Mouse (Mus musculus) kidney, postnatal 0 days (tissue): ENCODE measurements around the gene Ppm1l. TPM values are rescaled to one million over a fixed set of nuclear protein-coding genes. Genes with fewer than 3 reads are reported as not detected.
A peak's percentile ranks its signal among the peaks of the same experiment; 100 is the strongest.

Experiments used
- ATAC-seq: fragments of 200-750 bp; cut with Nextera tagmentation; replicated peaks from 2 replicates; pipeline ENCODE4 v1.8.0; 2017; ENCODE audit warnings: low read depth, moderate number of reproducible peaks, moderate TSS enrichment, moderate library complexity; ENCODE audit not compliant: low FRiP score
- DNase-seq: peaks from one replicate; pipeline ENCODE4 v3.0.0-alpha.2; 2016; ENCODE audit warnings: low spot score
- H3K27ac ChIP-seq: fragments of 300-500 bp; sonication (generic); 2 replicates; pipeline ENCODE4 v1.5.1; 2014; ENCODE audit warnings: mild to moderate bottlenecking
- H3K27me3 ChIP-seq: fragments of 300-500 bp; sonication (generic); 2 replicates; pipeline ENCODE4 v1.6.1; 2014; ENCODE audit warnings: low read length, mixed read lengths; ENCODE audit not compliant: insufficient read depth
- H3K36me3 ChIP-seq: fragments of 300-500 bp; sonication (generic); 2 replicates; pipeline ENCODE4 v1.6.1; 2014; ENCODE audit warnings: low read length, mixed read lengths; ENCODE audit not compliant: insufficient read depth
- H3K4me1 ChIP-seq: fragments of 300-500 bp; sonication (generic); replicated peaks from 2 replicates; pipeline ENCODE4 v1.6.1; 2014; ENCODE audit warnings: antibody characterized with exemption, low read length, mixed read lengths; ENCODE audit not compliant: insufficient read depth
- H3K4me2 ChIP-seq: fragments of 300-500 bp; sonication (generic); 2 replicates; pipeline ENCODE4 v1.6.1; 2014; ENCODE audit warnings: mild to moderate bottlenecking, low read length, moderate library complexity, mixed read lengths
- H3K4me3 ChIP-seq: fragments of 300-500 bp; sonication (generic); replicated peaks from 2 replicates; pipeline ENCODE4 v1.5.1; 2014; ENCODE audit warnings: low read depth, low read length
- H3K9ac ChIP-seq: fragments of 300-500 bp; sonication (generic); 2 replicates; pipeline ENCODE4 v1.6.1; 2014; ENCODE audit warnings: low read depth, low read length
- H3K9me3 ChIP-seq: fragments of 300-500 bp; sonication (generic); replicated peaks from 2 replicates; pipeline ENCODE4 v1.6.1; 2016; ENCODE audit warnings: low read length, inconsistent platforms, mixed read lengths
- CTCF ChIP-seq: IDR thresholded peaks from 2 replicates; pipeline ENCODE4 v1.5.1; 2016; ENCODE audit warnings: antibody characterized with exemption, low read depth, mild to moderate bottlenecking, moderate library complexity
- WGBS: fragments of 180-500 bp; shearing (Covaris S2); extraction: QIAGEN DNeasy Blood & Tissue Kit; methylation state at CpG from one replicate; pipeline ENCODE4 v1.1.7; 2014; 5-methylcytosine and 5-hydroxymethylcytosine counted together
- polyA plus RNA-seq: library from polyadenylated mRNA; unstranded; fragments of >200 nt; fragmentation: Nextera tagmentation; extraction: Ambion mirVana; gene quantifications from 2 replicates; pipeline ENCODE4 v1.2.1, GENCODE M21; 2015

Gene Ppm1l
- polyA plus RNA-seq, 1 experiment from 2014 or later: 5.6 TPM

DNA sequence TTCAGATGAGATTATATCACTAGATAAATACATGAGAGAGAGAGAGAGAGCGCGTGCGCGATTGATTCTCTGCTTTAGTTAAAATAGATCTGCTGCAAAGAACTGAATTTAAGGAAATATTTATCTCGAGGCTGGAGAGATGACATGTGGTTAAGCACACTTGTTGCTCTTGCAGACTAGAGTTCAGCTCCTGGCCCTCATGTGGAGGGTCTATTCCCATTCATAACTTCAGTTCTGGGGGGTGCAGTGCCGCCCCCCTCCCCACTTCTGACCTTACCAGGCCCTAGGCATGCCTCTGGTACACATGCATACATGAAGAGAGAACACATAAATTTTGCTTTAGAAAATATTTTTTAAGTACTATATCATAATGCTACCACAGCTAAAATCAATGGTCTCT is 280.6 kb downstream of the Ppm1l start:
- Histone ChIP-seq H3K27me3 (no peaks in the 10 kb centered on the region), H3K9ac (no peak overlapping the region), H3K9me3 (no peaks in the 10 kb centered on the region), H3K4me3 (no peak overlapping the region), H3K4me2 (peak overlapping the region; percentile 95; the same call in 1 of the 2 replicates), H3K4me1 (no peaks in the 10 kb centered on the region), H3K36me3 (no peaks in the 10 kb centered on the region), H3K27ac (no peak overlapping the region)
- 89% methylated on average over 6 of the region's 6 CpGs for WGBS
- ATAC-seq (no peak), DNase-seq (no peak)
- no peak for TF ChIP-seq CTCF

DNA sequence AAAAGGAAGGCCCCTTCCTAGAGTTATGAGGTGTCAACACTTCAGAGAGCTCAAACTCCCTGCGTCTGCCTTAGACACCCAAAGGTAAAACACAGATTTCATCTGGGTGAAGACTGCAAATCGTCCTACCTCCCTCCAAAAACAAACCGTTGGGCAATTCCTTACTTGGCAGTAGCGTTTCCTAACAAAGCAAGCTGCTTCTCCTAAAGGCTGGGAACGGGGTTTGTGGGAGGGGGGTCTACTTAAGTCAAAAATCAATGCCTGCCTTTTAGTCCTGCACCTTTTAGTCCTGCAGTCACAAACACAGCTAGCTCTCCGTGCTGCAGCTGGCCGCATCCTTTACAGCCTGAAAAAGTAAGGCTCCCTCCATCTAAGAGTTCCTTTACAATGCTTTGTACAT is 281.2 kb downstream of the Ppm1l start:
- Histone ChIP-seq H3K9ac (peak overlapping the region; percentile 87), H3K27me3 (no peaks in the 10 kb centered on the region), H3K4me3 (peak overlapping the region; percentile 69), H3K4me1 (no peaks in the 10 kb centered on the region), H3K9me3 (no peaks in the 10 kb centered on the region), H3K36me3 (no peaks in the 10 kb centered on the region), H3K27ac (no peak overlapping the region), H3K4me2 (peak overlapping the region; percentile 95)
- WGBS: 12% methylated on average over 7 of the region's 7 CpGs
- ATAC-seq (no peak), DNase-seq (no peak)
- TF ChIP-seq CTCF: no peak

DNA sequence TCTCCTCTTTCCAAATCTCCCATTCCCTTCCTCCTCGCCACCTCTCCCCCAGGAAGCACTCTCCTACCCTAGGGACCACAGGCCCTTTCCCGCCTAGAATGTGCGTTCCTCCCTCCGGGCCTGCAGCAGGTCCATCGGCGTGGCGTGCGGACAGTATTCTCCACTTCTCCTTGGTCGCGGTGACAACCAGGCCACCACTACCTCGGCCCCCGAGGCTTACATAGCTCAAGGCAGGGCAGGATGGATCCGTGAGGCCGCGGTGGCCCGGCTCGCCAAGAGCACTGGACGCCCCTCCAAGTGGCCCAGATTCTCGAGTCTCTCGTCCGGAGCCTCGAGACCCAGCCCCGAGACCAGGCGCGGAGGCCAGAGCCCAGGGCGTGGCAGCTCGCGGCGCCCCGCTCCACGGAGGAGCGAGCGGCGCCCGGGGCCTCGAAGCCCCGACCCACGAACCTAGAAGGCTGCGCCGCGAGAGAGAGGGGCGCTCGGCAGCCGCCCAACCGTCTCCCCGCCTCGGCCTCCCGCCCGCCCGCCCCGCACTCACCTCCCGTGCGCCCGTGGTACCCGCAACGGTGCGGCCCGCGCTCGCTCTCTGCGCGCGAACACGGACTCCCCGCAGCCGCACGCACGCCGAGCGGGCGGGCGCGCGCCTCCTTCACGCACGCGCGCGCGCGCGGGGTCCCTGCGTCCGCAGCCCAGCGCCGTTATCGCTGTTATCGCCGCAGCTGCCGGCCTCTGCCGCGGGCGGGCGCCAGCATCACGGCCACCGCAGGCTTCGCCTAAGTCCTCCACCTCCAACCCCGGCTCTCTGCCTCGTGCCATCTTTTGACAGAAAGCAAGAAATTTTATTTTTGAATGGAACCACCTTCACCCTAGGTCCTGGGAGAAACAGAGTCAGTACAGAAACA is 281.9 kb downstream of the Ppm1l start, which contains the start of gene B3galnt1:
Gene B3galnt1, minus strand, starts transcription at position 700 of the 905 bp plus-strand sequence.
- peak within 1 kb of the TSS; percentile 87 for H3K9ac ChIP-seq
- no peaks in the 10 kb centered on the region for H3K9me3 ChIP-seq
- peak within 1 kb of the TSS; percentile 95 for H3K4me2 ChIP-seq
- under 1% methylated on average over 77 of the region's 99 CpGs for WGBS
- ATAC-seq (peak; percentile 85), DNase-seq (peak; percentile 73)
- H3K4me3 ChIP-seq: peak within 1 kb of the TSS; percentile 69
- no peak within 1 kb of the TSS for H3K27ac ChIP-seq
- TF ChIP-seq CTCF: peak; percentile 45
- no peaks in the 10 kb centered on the region for H3K36me3 ChIP-seq
- no peaks in the 10 kb centered on the region for H3K4me1 ChIP-seq
- H3K27me3 ChIP-seq: no peaks in the 10 kb centered on the region

DNA sequence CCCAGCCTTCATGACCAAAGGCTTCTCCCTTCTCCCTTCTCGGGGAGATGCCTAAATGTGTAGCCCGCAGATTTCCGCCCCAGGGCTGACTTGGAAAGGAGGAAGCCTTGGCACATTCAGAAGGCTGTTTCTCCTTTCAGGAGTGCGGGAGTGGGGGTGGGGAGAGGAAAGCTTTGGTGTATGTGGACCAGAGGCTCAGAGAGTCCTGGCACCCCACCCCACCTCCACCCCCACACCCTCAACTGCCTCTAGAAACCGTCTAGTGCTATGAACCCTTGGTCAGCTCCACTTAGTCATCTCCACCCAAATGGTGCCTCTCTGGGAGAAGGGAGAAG is 282.5 kb downstream of the Ppm1l start:
- no peaks in the 10 kb centered on the region for H3K9me3 ChIP-seq
- H3K4me1 ChIP-seq: no peaks in the 10 kb centered on the region
- H3K27ac ChIP-seq: no peak overlapping the region
- peak overlapping the region; percentile 87 for H3K9ac ChIP-seq
- peak overlapping the region; percentile 69 for H3K4me3 ChIP-seq
- H3K27me3 ChIP-seq: no peaks in the 10 kb centered on the region
- no peak for TF ChIP-seq CTCF
- DNase-seq (no peak), ATAC-seq (no peak)
- H3K4me2 ChIP-seq: peak overlapping the region; percentile 95
- WGBS: 8% methylated on average over 5 of the region's 5 CpGs
- H3K36me3 ChIP-seq: no peaks in the 10 kb centered on the region

DNA sequence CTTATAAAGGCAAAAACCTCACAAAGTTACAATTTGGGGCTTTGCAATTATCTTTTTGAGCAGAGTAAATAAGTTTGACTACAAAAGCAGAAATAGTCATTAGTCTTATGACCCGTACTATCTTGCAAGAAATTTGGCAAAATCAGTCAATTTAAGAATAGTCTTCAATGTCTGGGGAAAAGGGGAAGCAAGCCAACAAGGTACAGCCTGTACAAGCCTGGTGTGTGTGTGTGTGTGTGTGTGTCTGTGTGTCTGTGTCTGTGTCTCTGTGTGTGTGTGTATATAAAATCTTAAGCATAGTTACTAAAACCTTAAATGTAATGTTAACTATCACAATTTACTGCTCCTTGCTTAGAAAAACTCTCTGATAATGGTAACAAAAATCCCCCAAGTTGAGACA is 290.3 kb downstream of the Ppm1l start:
- WGBS: 78% methylated on average over 1 of the region's 1 CpGs
- DNase-seq (no peak), ATAC-seq (no peak)
- Histone ChIP-seq H3K27me3 (no peaks in the 10 kb centered on the region), H3K4me3 (no peak overlapping the region), H3K4me1 (no peaks in the 10 kb centered on the region), H3K9me3 (no peaks in the 10 kb centered on the region), H3K9ac (no peak overlapping the region), H3K27ac (no peak overlapping the region), H3K4me2 (no peak overlapping the region), H3K36me3 (no peaks in the 10 kb centered on the region)
- TF ChIP-seq CTCF: no peak

DNA sequence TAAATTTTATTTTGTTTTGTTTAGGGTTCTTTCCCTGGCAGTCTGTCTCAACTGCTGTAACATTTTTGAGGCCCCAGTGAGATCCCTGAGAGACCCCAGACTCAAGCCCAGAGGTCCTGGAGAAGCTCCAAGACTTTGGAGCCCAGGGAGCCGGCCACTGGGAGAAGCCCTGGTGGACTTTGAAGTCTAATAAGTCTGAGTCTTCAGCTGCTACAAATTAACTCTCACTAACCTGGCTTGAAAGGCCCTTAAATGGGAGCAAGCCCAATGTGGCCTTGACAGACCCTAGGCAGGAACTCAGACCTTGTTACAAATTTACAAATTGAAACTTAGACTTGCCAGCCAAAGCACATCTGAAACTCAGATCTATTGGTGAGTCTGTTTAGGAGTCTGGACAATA is 290.8 kb downstream of the Ppm1l start:
- Histone ChIP-seq H3K4me3 (no peak overlapping the region), H3K4me1 (no peaks in the 10 kb centered on the region), H3K36me3 (no peaks in the 10 kb centered on the region), H3K9me3 (no peaks in the 10 kb centered on the region), H3K27ac (no peak overlapping the region), H3K9ac (no peak overlapping the region), H3K4me2 (no peak overlapping the region), H3K27me3 (no peaks in the 10 kb centered on the region)
- ATAC-seq: peak; percentile 74; the same call in 1 of the 2 replicates
- no peak for TF ChIP-seq CTCF
- DNase-seq: peak; percentile 19
- WGBS: 32% methylated on average over 1 of the region's 1 CpGs
